Mouse (Mus musculus) testis, adult 2 months (tissue): ENCODE measurements at regions not wholly inside any gene's neighbourhood (a gene's known extent, or its start where the extent isn't known, plus 50 kb on each side); places are given as distances from the start of the nearest gene placed in this dataset.

Experiments used
- H3K27ac ChIP-seq: fragments of 200-500 bp; 2 replicates; pipeline ENCODE4 v1.5.1; 2012; ENCODE audit warnings: low read depth, low read length; ENCODE audit not compliant: control insufficient read depth, insufficient read depth
- H3K27me3 ChIP-seq: fragments of 200-500 bp; 2 replicates; pipeline ENCODE4 v1.6.1; 2012; ENCODE audit warnings: mild to moderate bottlenecking, low read length, moderate library complexity; ENCODE audit not compliant: control insufficient read depth, insufficient read depth
- H3K36me3 ChIP-seq: fragments of 200-500 bp; 2 replicates; pipeline ENCODE4 v1.6.1; 2012; ENCODE audit warnings: mild to moderate bottlenecking, low read length; ENCODE audit not compliant: control insufficient read depth, insufficient read depth
- H3K4me1 ChIP-seq: fragments of 200-500 bp; 2 replicates; pipeline ENCODE4 v1.6.1; 2012; ENCODE audit warnings: low read length; ENCODE audit not compliant: control insufficient read depth, insufficient read depth
- H3K4me3 ChIP-seq: fragments of 200-500 bp; 2 replicates; pipeline ENCODE4 v1.5.1; 2012; ENCODE audit warnings: low read depth, mild to moderate bottlenecking, low read length, moderate library complexity, mixed read lengths; ENCODE audit not compliant: control insufficient read depth
- CTCF ChIP-seq: fragments of 200-500 bp; IDR thresholded peaks from 2 replicates; pipeline ENCODE4 v1.5.1; 2012; ENCODE audit warnings: low read depth, mild to moderate bottlenecking, inconsistent platforms, low read length, moderate library complexity; ENCODE audit not compliant: control insufficient read depth, insufficient read depth, insufficient replicate concordance
- POLR2A ChIP-seq: fragments of 200-500 bp; IDR thresholded peaks from 2 replicates; pipeline ENCODE4 v1.6.1; 2012; ENCODE audit warnings: low read depth, mild to moderate bottlenecking, inconsistent platforms, low read length, moderate library complexity; ENCODE audit not compliant: control insufficient read depth

DNA sequence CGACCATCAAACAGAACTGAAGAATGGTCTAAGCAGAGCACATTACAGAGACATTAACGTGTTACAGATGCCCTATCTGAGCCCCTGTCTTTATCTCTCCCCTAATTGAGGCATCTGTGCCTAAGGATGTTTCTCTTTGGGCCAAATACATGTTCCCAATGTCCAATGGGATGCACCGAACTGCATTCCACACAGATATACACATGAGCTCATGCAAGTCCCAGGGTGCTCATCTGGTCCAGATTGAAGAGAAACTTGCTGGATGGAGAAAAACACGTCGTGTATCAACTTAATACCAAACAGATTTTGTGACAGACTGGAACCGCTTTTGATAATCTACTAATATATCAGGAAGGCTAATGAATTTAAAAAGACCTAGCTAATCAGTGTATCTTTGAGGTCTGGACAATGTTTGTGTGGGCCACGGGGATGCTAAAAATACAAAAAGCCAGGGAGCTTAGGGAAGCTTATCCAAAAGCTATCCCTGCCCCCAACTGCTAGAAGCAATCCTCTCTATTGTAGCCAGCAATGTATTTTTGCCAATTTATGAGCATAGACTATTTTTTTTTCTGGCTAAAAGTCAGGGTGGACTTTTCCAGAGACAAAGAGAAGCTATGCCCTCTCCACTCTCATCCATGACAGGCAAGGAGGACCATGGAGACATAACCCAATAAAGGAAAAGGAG, 53.4 kb upstream of the Rbpj start:
- H3K27me3 ChIP-seq: no peaks in the 10 kb centered on the region
- H3K36me3 ChIP-seq: no peaks in the 10 kb centered on the region
- no peak overlapping the region for H3K27ac ChIP-seq
- H3K4me3 ChIP-seq: no peak overlapping the region
- TF ChIP-seq CTCF (no peak), POLR2A (no peak)
- no peaks in the 10 kb centered on the region for H3K4me1 ChIP-seq

DNA sequence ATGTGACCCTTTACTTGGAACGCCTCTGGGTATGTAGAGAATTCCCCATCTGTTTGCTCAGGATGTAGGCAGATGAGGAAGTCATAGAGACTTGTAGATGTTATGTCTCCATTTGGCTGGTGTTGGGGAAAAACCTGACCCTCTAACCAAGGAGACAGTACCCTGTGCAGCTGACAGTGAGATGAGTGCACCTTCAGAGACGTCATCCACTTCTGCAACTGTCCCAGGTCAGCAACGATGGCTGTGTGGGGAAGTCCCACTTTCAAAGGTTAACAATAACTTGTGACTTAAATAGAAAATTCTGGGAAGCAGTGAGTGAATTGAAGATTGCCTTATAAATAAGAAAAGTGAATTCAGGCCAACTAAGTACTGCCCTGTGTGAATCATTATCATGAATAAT, 52.3 kb upstream of the Rbpj start:
- TF ChIP-seq POLR2A (no peak), CTCF (no peak)
- no peak overlapping the region for H3K4me3 ChIP-seq

DNA sequence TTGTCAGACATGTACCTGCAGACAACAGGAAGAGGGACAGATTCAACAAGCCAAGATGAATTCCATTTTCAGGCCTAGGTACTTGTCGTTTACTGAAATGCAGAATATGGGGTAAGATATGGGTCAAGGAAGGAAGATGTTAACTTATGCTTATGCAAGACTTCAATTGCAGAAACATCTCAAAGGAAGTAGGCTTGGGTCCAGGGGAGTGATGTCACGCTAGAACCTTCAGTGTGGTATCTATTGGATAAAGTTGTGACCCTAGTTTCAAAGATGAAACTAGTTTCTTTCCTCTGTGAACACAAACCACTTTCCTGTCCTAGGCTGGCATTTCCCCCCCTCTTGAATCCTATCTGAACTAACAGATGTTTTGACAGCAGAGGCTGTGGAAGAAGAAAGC, 50.5 kb upstream of the Rbpj start:
- no peaks in the 10 kb centered on the region for H3K36me3 ChIP-seq
- no peak for TF ChIP-seq POLR2A
- no peak for TF ChIP-seq CTCF
- no peaks in the 10 kb centered on the region for H3K27me3 ChIP-seq
- no peak overlapping the region for H3K4me3 ChIP-seq
- H3K27ac ChIP-seq: no peak overlapping the region
- no peaks in the 10 kb centered on the region for H3K4me1 ChIP-seq

More for the DNA sequence above, 52.3 kb upstream of the Rbpj start:
- Histone ChIP-seq H3K27ac (no peak overlapping the region), H3K27me3 (no peaks in the 10 kb centered on the region), H3K4me1 (no peaks in the 10 kb centered on the region), H3K36me3 (no peaks in the 10 kb centered on the region)
